Mouse (Mus musculus) lung, adult 2 months (tissue): ENCODE data around the gene Tspyl3.

Experiments used
- CTCF ChIP-seq: fragments of 200-500 bp; IDR thresholded peaks from 2 replicates; pipeline ENCODE4 v1.5.1; 2011; ENCODE audit warnings: mild to moderate bottlenecking, low read length, control low read depth; ENCODE audit not compliant: insufficient read depth
- POLR2A ChIP-seq: fragments of 200-500 bp; IDR thresholded peaks from 2 replicates; pipeline ENCODE4 v1.6.1; 2011; ENCODE audit warnings: low read depth, mild to moderate bottlenecking, control low read depth, low read length, borderline replicate concordance; ENCODE audit errors: extremely low read depth

DNA sequence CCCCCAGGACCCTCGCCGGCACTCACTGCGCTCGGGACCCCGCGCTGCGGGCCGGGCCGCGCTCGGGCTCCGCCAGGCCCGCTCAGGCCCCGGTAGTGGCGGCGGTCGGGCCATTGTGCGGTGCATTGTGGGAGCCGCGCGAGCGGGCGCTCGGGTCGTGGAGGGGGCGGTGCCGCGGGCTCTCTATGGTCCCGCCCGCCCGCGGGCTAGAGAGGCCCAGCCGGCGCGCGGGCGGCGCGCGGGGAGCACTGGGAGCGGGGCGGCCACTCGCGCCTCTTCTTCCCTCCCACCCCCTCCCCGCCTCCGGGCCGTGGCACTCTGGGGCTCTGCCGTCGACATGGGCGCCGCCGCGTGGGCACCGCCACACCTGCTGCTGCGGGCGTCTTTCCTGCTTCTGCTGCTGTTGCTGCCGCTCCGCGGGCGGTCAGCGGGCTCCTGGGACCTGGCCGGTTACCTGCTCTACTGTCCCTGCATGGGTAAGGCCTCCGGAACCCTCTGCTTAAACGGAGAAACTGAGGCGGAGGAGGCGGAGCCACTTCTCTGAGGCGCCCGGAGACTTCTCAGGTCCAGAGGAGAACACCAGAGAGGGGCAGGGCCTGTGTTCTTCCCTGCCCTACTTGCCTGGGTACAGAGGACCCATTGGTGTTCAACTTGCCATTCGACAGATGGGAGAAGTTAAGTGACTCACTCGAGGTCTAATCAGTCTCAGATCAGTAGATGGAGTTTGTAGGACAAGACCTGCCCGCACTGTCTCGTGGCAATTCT lies 16.2 kb upstream of the Tspyl3 start, which contains the start of the genes Plagl2 and Pofut1:
- TF ChIP-seq CTCF = no peak
- TF ChIP-seq POLR2A = no peak; the same call in 1 of the 2 replicates
